7 mouse cellular contexts compared by ENCODE assay signal in the genomic region with DNA sequence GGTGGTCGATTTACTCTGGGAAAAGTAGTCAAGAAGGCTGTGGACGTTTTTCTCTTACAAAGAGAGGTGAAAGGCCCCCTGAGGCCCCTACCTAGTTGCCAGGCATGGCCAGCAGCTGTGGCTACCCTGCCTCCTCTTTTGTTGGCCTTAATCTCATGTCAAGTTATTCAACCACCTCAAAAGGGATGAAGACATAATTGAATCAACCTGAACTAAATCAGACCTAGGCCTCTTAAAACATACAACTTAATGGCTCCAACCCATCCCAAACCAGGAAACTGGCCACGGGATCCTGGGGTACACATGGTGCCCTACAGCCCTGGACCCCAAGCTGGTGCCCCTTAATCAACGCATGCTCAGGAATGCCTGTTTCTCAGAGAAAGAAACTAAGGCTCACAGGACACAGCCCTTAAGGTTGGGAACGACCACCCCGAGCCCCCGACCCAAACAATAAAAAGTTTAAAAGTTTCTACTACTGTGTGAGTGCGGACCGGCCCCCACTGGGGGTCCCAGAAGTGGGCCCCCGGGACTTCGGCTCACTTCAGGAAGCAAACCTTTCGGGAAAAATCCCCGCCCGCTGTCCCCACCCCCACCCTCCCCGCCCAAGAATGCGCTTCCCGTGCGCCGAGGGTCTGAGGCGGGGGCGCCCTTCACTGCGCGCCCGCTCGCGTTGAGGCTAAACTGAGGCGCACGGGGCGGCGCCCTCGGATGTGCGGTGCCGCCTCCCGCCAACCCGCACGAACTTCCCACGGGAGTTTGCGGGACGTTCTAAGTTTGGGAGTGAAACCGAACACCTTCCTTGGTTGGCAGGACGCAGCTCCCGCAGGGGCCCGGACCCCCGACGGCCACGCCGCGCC. TPM values are rescaled to one million over a fixed set of nuclear protein-coding genes. Genes with fewer than 3 reads are reported as not detected.
DNase-seq lines count a peak whose midpoint lies in the region; ATAC-seq lines count a peak whose summit lies in the region.

No protein-coding gene starts in this region.

- H3K4me1 ChIP-seq in embryonic facial prominence, embryonic 15.5 days = peaks cover 57% of the 10 kb centered on the region
- peaks cover 50% of the 10 kb centered on the region for H3K4me1 ChIP-seq in hindbrain, embryonic 14.5 days (replicated peaks; ENCODE audit: control insufficient read depth, insufficient read depth, low read length)

- under 1% methylated on average over 48 of the region's 48 CpGs for WGBS in embryonic facial prominence, embryonic 15.5 days
- under 1% methylated on average over 48 of the region's 48 CpGs for WGBS in hindbrain, embryonic 14.5 days

- no peaks in the 10 kb centered on the region for H3K27me3 ChIP-seq in embryonic facial prominence, embryonic 15.5 days
- no peaks in the 10 kb centered on the region for H3K27me3 ChIP-seq in hindbrain, embryonic 14.5 days (ENCODE audit: control insufficient read depth, insufficient read depth, low read length)

- peak; percentile 46 for DNase-seq in 416B (ENCODE audit: low read depth)
- peak; percentile 52 for DNase-seq in ES-CJ7 (ENCODE audit: low read depth, low spot score)
- DNase-seq in hindbrain, embryonic 14.5 days (ENCODE audit: low spot score) = peak; percentile 52
- peak; percentile 45 for DNase-seq in lung, postnatal 10 days
- DNase-seq in testis, postnatal 14 days (ENCODE audit: low spot score) = peak; percentile 59
- no peak for DNase-seq in cerebellum, postnatal 4 days (ENCODE audit: low spot score in 2 of 2)

- no peaks in the 10 kb centered on the region for H3K36me3 ChIP-seq in embryonic facial prominence, embryonic 15.5 days
- H3K36me3 ChIP-seq in hindbrain, embryonic 14.5 days (replicated peaks; ENCODE audit: control insufficient read depth, insufficient read depth) = no peaks in the 10 kb centered on the region

- H3K27ac ChIP-seq in embryonic facial prominence, embryonic 15.5 days (replicated peaks) = peak overlapping the region; percentile 94
- peak overlapping the region; percentile 80 for H3K27ac ChIP-seq in hindbrain, embryonic 14.5 days

- no peaks in the 10 kb centered on the region for H3K9me3 ChIP-seq in embryonic facial prominence, embryonic 15.5 days (replicated peaks)
- no peaks in the 10 kb centered on the region for H3K9me3 ChIP-seq in hindbrain, embryonic 14.5 days (ENCODE audit: control insufficient read depth, low read length)

- peak overlapping the region; percentile 86 for H3K4me3 ChIP-seq in embryonic facial prominence, embryonic 15.5 days (replicated peaks)
- peak overlapping the region; percentile 86 for H3K4me3 ChIP-seq in hindbrain, embryonic 14.5 days (replicated peaks; ENCODE audit: low read length)

- peak overlapping the region; percentile 73 for H3K4me2 ChIP-seq in embryonic facial prominence, embryonic 15.5 days (replicated peaks)
- peak overlapping the region; percentile 76 for H3K4me2 ChIP-seq in hindbrain, embryonic 14.5 days (replicated peaks)

- peak overlapping the region; percentile 94 for H3K9ac ChIP-seq in embryonic facial prominence, embryonic 15.5 days
- peak overlapping the region; percentile 82 for H3K9ac ChIP-seq in hindbrain, embryonic 14.5 days

- peak; percentile 35 for ATAC-seq in embryonic facial prominence, embryonic 15.5 days (ENCODE audit: insufficient number of reproducible peaks, low FRiP score, low TSS enrichment, low read depth)
- peak; percentile 38 for ATAC-seq in hindbrain, embryonic 14.5 days (ENCODE audit: low FRiP score)

RNA-seq across cellular contexts. Expression of gene Zfp217, which starts 17.8 kb away (rescaled TPM):
- polyA plus RNA-seq in embryonic facial prominence, embryonic 15.5 days (2015; fragmentation: Nextera tagmentation; extraction: Ambion mirVana) = 3.9 and 4.1 TPM in 2 replicates
- polyA plus RNA-seq in hindbrain, embryonic 14.5 days (2014; fragmentation: Nextera tagmentation; extraction: Ambion mirVana) = 0.98 and 1.5 TPM in 2 replicates

Comparison
In these comparisons a context has a peak if more than half of its experiments do, and no peak if none do; other contexts are left out.
1. DNase-seq: peak in 416B (single experiment), ES-CJ7 (single experiment), hindbrain, embryonic 14.5 days (single experiment), lung, postnatal 10 days (single experiment) and testis, postnatal 14 days (single experiment); none in cerebellum, postnatal 4 days (0 of 2).